Mouse (Mus musculus) intestine, embryonic 14.5 days (tissue): ENCODE results near the gene Uqcr10. TPM values are rescaled to one million over a fixed set of nuclear protein-coding genes. Genes with fewer than 3 reads are reported as not detected.

Experiments
- ATAC-seq: fragments of 200-750 bp; cut with Nextera tagmentation; replicated peaks from 2 replicates; pipeline ENCODE4 v1.8.0; 2017; ENCODE audit warnings: low read depth, moderate number of reproducible peaks, moderate TSS enrichment, moderate library complexity; ENCODE audit not compliant: low FRiP score, low TSS enrichment
- DNase-seq: peaks from one replicate; pipeline ENCODE4 v3.0.0-alpha.2; 2018; ENCODE audit warnings: low spot score
- H3K27ac ChIP-seq: fragments of 300-500 bp; sonication (generic); 2 replicates; pipeline ENCODE4 v1.5.1; 2014; ENCODE audit warnings: low read depth, mild to moderate bottlenecking, control low read depth
- H3K27me3 ChIP-seq: fragments of 300-500 bp; sonication (generic); replicated peaks from 2 replicates; pipeline ENCODE4 v1.6.1; 2014; ENCODE audit warnings: low read length, control low read depth; ENCODE audit not compliant: control insufficient read depth, insufficient read depth
- H3K36me3 ChIP-seq: fragments of 300-500 bp; sonication (generic); 2 replicates; pipeline ENCODE4 v1.6.1; 2014; ENCODE audit warnings: low read length, control low read depth; ENCODE audit not compliant: control insufficient read depth, insufficient read depth
- H3K4me1 ChIP-seq: fragments of 300-500 bp; sonication (generic); replicated peaks from 2 replicates; pipeline ENCODE4 v1.6.1; 2014; ENCODE audit warnings: low read length, control low read depth, mixed read lengths; ENCODE audit not compliant: control insufficient read depth, insufficient read depth
- H3K4me2 ChIP-seq: fragments of 300-500 bp; sonication (generic); 2 replicates; pipeline ENCODE4 v1.6.1; 2014; ENCODE audit warnings: low read length
- H3K4me3 ChIP-seq: fragments of 300-500 bp; sonication (generic); 2 replicates; pipeline ENCODE4 v1.5.1; 2014; ENCODE audit warnings: low read depth, low read length, control low read depth, mixed read lengths
- H3K9ac ChIP-seq: fragments of 300-500 bp; sonication (generic); 2 replicates; pipeline ENCODE4 v1.6.1; 2014; ENCODE audit warnings: mild to moderate bottlenecking, low read length
- H3K9me3 ChIP-seq: fragments of 300-500 bp; sonication (generic); 2 replicates; pipeline ENCODE4 v1.6.1; 2016; ENCODE audit warnings: low read length, control low read depth; ENCODE audit not compliant: control insufficient read depth
- WGBS: fragments of 180-500 bp; shearing (Covaris S2); extraction: QIAGEN DNeasy Blood & Tissue Kit; methylation state at CpG from one replicate; pipeline ENCODE4 v1.1.7; 2014; 5-methylcytosine and 5-hydroxymethylcytosine counted together
- polyA plus RNA-seq: library from polyadenylated mRNA; unstranded; fragments of >200 nt; fragmentation: Nextera tagmentation; extraction: Ambion mirVana; gene quantifications from 2 replicates; pipeline ENCODE4 v1.2.1, GENCODE M21; 2014

Uqcr10 gene
- polyA plus RNA-seq, 1 experiment from 2014 or later, result 1,060 TPM

DNA sequence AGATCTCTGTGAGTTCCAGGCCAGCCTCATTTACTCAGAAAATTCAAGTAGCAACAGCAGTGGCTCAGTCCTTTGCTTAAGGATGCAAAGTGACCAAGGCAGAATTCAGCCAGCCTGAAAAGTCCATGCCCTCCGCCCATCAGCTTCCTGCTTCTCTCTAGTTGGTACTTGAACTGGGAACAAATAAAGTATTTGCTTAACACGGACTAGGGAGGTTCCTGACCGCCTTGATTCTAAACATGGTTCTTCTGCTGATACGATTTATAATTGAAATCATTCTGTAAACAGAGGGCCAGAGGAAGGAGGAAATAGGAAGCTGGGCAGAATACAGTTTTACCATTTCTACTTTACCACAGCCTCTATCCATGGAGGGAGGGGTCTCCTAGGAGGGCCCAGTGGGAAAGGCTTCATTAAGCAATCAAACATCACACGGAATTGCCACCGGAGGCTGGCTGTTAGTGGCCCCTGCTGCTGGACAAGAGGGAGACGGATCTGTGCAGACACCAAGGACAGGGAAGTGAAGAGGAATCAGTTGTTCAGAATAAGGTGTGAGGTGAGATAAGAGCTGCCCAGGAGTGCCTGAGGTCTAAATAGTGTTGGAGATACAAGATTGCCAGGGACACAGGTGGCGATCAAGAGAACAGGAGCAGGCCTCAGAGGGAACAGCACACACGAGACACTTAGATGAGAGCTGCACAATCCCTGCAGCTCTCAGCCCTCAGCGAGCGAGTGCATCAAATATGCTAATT, 15.3 kb downstream of the Uqcr10 start:
- no peak for DNase-seq
- WGBS, result 51% methylated on average over 11 of the region's 11 CpGs
- no peak overlapping the region for H3K27ac ChIP-seq

DNA sequence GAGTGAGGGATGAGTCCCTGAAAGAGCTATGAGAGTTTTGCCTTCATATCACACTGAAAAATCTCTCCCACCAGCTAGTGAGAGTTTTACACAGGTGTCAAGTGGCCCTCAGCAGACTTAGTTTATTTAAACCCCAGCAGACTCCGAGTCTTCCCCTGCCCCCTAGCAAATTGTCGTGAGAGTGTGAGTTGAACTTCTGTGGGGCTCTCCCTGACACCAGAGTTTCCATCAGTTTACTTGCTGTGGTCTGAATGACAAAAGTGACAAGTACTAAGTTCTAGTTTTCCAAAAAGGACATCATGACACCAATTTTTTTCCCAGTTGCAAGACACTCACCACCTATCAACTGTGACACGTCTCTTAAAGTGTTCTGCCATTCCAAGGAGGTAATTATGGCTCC, 16.3 kb downstream of the Uqcr10 start:
- Histone ChIP-seq H3K9me3 (no peaks in the 10 kb centered on the region), H3K27ac (no peak overlapping the region), H3K4me1 (no peaks in the 10 kb centered on the region), H3K4me2 (no peak overlapping the region), H3K9ac (no peak overlapping the region), H3K27me3 (no peaks in the 10 kb centered on the region), H3K36me3 (peaks cover 8% of the 10 kb centered on the region), H3K4me3 (no peak overlapping the region)
- no peak for DNase-seq
- no peak for ATAC-seq
- WGBS, result 35% methylated on average over 3 of the region's 3 CpGs

More for the DNA sequence above, 15.3 kb downstream of the Uqcr10 start:
- no peaks in the 10 kb centered on the region for H3K36me3 ChIP-seq
- no peaks in the 10 kb centered on the region for H3K27me3 ChIP-seq
- no peak overlapping the region for H3K9ac ChIP-seq
- no peak overlapping the region for H3K4me3 ChIP-seq
- no peaks in the 10 kb centered on the region for H3K4me1 ChIP-seq
- H3K9me3 ChIP-seq, result no peaks in the 10 kb centered on the region
- H3K4me2 ChIP-seq, result no peak overlapping the region
- ATAC-seq, result no peak

DNA sequence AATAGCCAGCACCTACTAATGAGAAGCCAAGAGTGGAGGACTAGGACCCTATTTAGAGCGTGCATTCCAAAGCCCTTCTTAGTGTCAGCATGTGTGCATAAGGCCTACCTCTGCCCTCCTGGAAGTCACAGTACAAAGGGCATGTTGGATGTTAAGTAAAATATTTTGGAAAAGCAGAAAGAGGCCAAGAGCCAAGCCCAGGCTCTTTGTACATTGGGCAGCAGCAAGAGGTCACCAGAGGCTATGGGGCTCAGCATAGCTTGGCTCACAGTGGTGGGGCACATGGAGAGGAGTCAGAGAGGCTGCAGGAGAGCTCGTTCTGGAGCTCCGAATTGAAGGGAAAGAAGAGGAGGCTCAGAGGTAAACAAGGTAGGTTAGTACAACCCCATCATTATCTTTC, 17.1 kb downstream of the Uqcr10 start:
- H3K4me2 ChIP-seq, result no peak overlapping the region
- ATAC-seq (no peak), DNase-seq (no peak)
- no peaks in the 10 kb centered on the region for H3K9me3 ChIP-seq
- H3K36me3 ChIP-seq, result peaks cover 14% of the 10 kb centered on the region
- no peak overlapping the region for H3K27ac ChIP-seq
- 59% methylated on average over 3 of the region's 3 CpGs for WGBS
- H3K4me3 ChIP-seq, result no peak overlapping the region
- H3K4me1 ChIP-seq, result no peaks in the 10 kb centered on the region
- no peak overlapping the region for H3K9ac ChIP-seq
- no peaks in the 10 kb centered on the region for H3K27me3 ChIP-seq

DNA sequence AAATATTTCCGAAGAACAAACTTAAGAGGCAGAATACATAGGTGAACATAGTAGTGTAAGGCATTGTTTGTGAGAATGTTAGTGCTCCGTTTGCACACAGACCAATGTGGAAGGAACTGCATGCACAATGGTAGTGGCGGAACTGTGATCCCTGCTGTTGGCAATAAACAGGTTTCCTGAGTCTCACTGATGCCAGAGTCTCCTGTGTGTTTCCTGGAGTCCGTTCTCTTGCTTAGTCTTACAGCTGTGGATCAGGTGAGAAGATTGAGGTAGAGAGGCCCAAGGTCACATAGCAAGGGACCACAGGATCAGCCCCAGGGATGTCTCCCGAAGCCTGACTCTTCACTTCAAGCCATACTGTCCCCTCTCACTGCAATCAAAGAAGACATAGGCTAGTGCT, 18.6 kb downstream of the Uqcr10 start:
- Histone ChIP-seq H3K27ac (no peak overlapping the region), H3K9ac (no peak overlapping the region)
- no peak for ATAC-seq

DNA sequence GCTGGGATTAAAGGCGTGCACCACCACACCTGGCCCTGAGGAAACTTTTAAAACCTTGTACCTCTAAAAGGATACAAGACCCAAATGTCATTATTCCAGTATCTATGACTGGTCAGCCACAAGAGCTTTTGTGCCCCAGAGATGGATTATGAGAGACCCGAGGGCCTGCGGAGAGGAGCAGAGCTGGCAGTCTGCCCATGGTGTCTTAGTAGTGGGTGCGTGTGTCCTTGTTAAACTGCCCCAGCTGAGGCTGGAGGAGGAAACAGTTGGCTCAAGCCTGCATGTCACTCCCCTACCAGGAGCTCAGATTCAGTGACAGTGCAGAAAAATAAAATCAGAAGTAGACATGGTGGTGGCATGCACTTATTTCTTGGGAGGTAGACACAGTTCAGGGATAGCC, 19.1 kb downstream of the Uqcr10 start:
- WGBS, result 78% methylated on average over 4 of the region's 4 CpGs
- H3K9me3 ChIP-seq, result no peaks in the 10 kb centered on the region
- no peak for ATAC-seq
- no peaks in the 10 kb centered on the region for H3K4me1 ChIP-seq
- H3K36me3 ChIP-seq, result peaks cover 33% of the 10 kb centered on the region
- DNase-seq, result no peak
- H3K9ac ChIP-seq, result no peak overlapping the region
- no peaks in the 10 kb centered on the region for H3K27me3 ChIP-seq
- H3K4me3 ChIP-seq, result no peak overlapping the region
- no peak overlapping the region for H3K27ac ChIP-seq
- H3K4me2 ChIP-seq, result no peak overlapping the region

More for the DNA sequence above, 18.6 kb downstream of the Uqcr10 start:
- no peaks in the 10 kb centered on the region for H3K4me1 ChIP-seq
- 76% methylated on average over 5 of the region's 5 CpGs for WGBS
- no peaks in the 10 kb centered on the region for H3K27me3 ChIP-seq
- H3K4me2 ChIP-seq, result no peak overlapping the region
- no peaks in the 10 kb centered on the region for H3K9me3 ChIP-seq
- no peak for DNase-seq
- peaks cover 29% of the 10 kb centered on the region for H3K36me3 ChIP-seq
- no peak overlapping the region for H3K4me3 ChIP-seq

DNA sequence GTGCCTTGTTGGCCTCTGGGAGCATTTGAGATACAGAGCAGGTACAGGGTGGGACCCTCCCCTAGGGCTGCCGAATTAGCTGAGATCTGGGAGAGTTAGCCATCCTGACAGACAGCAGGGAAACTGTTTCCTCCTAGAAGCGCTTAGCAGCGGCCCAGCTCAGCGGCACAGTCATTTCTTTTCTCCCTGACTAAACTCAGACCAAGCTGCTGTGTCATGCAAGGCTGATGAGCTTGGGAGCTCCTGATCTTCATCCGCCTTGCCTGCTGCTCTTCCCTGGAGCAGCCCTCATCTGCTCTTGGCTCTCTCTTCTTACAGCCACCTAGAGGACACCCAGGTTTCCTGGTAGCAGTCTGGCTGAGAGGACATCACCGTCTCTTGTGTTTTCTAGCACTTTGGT, 20.0 kb downstream of the Uqcr10 start:
- Histone ChIP-seq H3K9ac (no peak overlapping the region), H3K36me3 (peaks cover 40% of the 10 kb centered on the region), H3K4me2 (no peak overlapping the region), H3K4me1 (no peaks in the 10 kb centered on the region), H3K4me3 (no peak overlapping the region), H3K27ac (no peak overlapping the region), H3K27me3 (no peaks in the 10 kb centered on the region), H3K9me3 (no peaks in the 10 kb centered on the region)
- no peak for DNase-seq
- no peak for ATAC-seq
- WGBS, result 23% methylated on average over 6 of the region's 6 CpGs

DNA sequence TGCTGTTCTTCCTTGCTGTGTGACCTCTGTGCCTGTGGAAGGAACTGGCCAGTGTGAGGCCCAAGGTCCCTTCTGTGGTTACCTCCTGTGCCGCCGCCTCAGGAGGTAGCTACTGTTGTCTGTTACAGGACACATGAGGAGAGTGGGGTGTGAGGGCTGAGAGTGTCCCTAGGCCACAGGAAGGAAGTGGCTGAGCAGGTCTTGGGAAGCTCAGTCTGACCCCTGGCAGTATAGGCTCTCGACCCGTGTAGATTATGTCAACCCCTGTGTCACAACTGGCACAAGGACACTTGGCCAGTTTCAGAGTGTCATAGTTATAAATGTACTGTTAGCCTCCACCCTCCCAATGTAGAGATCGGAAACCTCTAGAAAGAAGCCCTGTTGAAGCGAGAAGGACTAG, 20.6 kb downstream of the Uqcr10 start:
- Histone ChIP-seq H3K4me3 (no peak overlapping the region), H3K4me1 (no peaks in the 10 kb centered on the region), H3K4me2 (no peak overlapping the region), H3K9me3 (no peaks in the 10 kb centered on the region), H3K9ac (no peak overlapping the region), H3K27me3 (no peaks in the 10 kb centered on the region), H3K36me3 (peaks cover 46% of the 10 kb centered on the region), H3K27ac (no peak overlapping the region)
- DNase-seq, result no peak
- no peak for ATAC-seq
- WGBS, result 73% methylated on average over 6 of the region's 6 CpGs

DNA sequence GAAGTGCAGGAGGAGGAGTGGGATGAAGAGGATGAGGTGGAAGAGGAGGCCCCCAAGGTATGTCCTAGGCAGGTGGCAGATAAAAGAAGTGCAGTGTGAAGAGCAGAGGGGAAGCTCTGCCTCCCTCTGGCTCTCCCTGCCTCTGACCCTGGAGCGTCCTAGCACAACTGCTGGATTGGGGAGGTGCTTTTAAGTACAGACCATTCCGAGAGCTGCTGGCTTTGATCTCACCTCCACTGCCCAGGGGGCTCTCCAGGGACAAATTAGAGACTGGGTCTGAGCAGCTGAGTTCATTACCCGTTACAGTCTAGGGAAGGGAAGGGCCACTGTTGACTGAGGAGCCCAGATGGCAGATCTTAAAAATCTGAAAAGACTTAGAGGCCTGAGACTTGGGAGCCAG, 24.0 kb downstream of the Uqcr10 start:
- H3K9ac ChIP-seq, result no peak overlapping the region
- no peak overlapping the region for H3K27ac ChIP-seq
- no peak overlapping the region for H3K4me2 ChIP-seq
- DNase-seq (no peak), ATAC-seq (no peak)
- H3K4me3 ChIP-seq, result no peak overlapping the region
- H3K27me3 ChIP-seq, result no peaks in the 10 kb centered on the region
- peaks cover 62% of the 10 kb centered on the region for H3K36me3 ChIP-seq
- 44% methylated on average over 3 of the region's 3 CpGs for WGBS
- H3K9me3 ChIP-seq, result no peaks in the 10 kb centered on the region
- no peaks in the 10 kb centered on the region for H3K4me1 ChIP-seq

DNA sequence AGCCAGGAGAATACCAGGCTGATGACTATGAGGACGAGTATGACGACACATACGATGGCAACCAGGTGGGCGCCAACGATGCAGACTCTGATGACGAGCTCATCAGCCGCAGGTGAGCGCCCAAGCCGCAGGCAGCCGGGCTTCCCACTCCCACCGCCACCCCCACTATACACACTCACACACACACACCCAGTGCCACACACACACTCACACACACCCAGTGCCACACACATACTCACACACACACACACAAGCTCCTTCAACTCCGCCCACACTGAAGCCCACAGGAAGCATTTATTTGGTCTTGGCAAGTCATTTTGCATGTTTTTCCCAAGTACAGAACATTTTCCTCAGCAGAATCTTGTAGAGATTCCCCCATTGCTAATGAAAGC, 24.7 kb downstream of the Uqcr10 start:
- Histone ChIP-seq H3K27ac (no peak overlapping the region), H3K4me3 (no peak overlapping the region), H3K4me2 (no peak overlapping the region), H3K9me3 (no peaks in the 10 kb centered on the region), H3K9ac (no peak overlapping the region), H3K4me1 (no peaks in the 10 kb centered on the region), H3K27me3 (no peaks in the 10 kb centered on the region), H3K36me3 (peaks cover 69% of the 10 kb centered on the region)
- ATAC-seq (no peak), DNase-seq (no peak)
- WGBS, result 91% methylated on average over 12 of the region's 12 CpGs
